Mouse (Mus musculus): ENCODE results near the gene E330009J07Rik. TPM values are rescaled to one million over a fixed set of nuclear protein-coding genes. Genes with fewer than 3 reads are reported as not detected.

E330009J07Rik gene
- total and polyA plus RNA-seq, 2 experiments, result 4.1 to 6.5 TPM

DNA sequence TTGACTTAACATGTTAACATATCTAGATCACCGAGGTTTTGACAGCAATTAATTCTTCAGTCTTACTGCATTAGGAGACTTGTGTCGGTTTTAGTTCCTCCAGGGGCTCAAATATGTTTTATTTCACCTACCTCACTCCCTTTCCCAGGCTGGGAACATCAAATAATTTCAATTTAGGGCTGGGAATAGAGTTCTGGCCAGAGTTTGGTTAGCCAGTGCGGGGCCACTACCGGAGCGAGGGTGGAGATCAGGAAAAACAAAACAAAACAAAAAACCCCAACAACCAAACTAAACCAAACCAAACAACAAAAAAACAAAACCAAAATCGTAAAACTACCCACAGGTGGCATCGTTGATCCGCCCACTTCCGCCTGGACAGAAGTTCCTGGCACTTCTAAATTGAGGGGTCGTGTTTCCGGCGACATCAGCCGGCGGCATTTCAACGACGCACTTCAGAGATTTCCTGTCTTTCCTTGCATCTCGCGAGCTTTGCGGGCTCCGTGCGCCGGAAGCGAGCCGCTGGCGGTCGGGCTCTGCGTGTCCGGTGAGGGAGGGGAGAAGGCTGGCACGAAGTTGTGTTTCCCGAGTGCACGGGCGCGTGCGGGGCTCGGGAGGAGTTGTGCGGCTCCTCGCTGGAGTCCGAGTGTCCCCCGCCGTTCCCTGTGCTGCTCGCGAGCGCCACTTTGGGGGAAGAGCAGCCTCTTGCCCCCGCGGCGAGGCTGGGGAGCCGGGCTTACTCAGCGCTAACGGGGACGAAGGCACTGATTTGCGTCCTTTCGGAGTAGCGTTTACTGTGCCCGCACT is 35.2 kb upstream of the E330009J07Rik start, which contains the start of gene Ssbp1:
Ssbp1 (plus strand) TSS at position 437 of the 804 bp plus-strand sequence.
- Histone ChIP-seq H3K4me1 (ENCODE audit: control insufficient read depth, insufficient read depth, low read length) (peaks cover 3% of the 10 kb centered on the region; the same call in 1 of the 2 replicates), H3K36me3 (ENCODE audit: control insufficient read depth, insufficient read depth, low read length) (peaks cover 24% of the 10 kb centered on the region), H3K27ac (replicated peaks; ENCODE audit: insufficient read depth, low read depth, low read length) (peak within 1 kb of the TSS; percentile 71), H3K4me3 (ENCODE audit: insufficient read depth, low read depth, low read length) (peak within 1 kb of the TSS; percentile 69), H3K27me3 (ENCODE audit: control insufficient read depth, insufficient read depth, low read length) (no peaks in the 10 kb centered on the region), H3K79me2 (ENCODE audit: control insufficient read depth, insufficient read depth, low read length) (peaks cover 2% of the 10 kb centered on the region; the same call in 1 of the 2 replicates), H3K9ac (ENCODE audit: low read depth, low read length) (peak within 1 kb of the TSS; percentile 75)
- DNase-seq (ENCODE audit: extremely low read depth, low read depth, low spot score), result peak; percentile 88
- TF ChIP-seq CTCF (IDR thresholded peaks at IDR 0.05; ENCODE audit: low read depth, low read length) (no peak), POLR2A (IDR thresholded peaks at IDR 0.05; ENCODE audit: extremely low read depth, insufficient read depth, low read length) (peak; percentile 92)
- WGBS, result 1% methylated on average over 54 of the region's 54 CpGs

DNA sequence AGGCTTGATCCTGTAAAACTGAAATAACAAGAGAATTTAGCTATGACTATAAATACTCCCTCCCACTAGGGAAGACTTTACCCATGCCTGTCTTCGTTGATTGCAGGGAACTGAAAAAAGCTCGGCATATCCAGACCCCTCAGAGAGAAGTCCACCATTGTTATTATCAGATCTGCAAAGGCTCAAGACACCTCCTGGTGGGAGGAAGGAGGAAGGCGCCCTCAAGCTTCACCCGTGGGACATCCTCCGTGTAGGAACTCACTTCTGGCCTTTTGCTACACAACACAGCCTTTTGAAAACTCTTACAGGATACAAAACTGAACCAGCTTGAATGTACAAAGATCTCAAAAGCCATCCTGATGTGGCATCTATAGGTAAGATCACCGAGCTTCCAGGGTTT is 29.8 kb upstream of the E330009J07Rik start:
- peak; percentile 35; the same call in 1 of the 2 replicates for TF ChIP-seq CTCF (IDR thresholded peaks at IDR 0.05; ENCODE audit: low read depth, low read length)
- no peak for TF ChIP-seq POLR2A (IDR thresholded peaks at IDR 0.05; ENCODE audit: extremely low read depth, insufficient read depth, low read length)
- no peak for DNase-seq (ENCODE audit: extremely low read depth, low read depth, low spot score)
- no peak overlapping the region for H3K9ac ChIP-seq (ENCODE audit: low read depth, low read length)
- H3K4me1 ChIP-seq (ENCODE audit: control insufficient read depth, insufficient read depth, low read length), result no peaks in the 10 kb centered on the region
- H3K36me3 ChIP-seq (ENCODE audit: control insufficient read depth, insufficient read depth, low read length), result no peaks in the 10 kb centered on the region
- H3K4me3 ChIP-seq (ENCODE audit: insufficient read depth, low read depth, low read length), result no peak overlapping the region
- no peaks in the 10 kb centered on the region for H3K79me2 ChIP-seq (ENCODE audit: control insufficient read depth, insufficient read depth, low read length)
- WGBS, result 60% methylated on average over 6 of the region's 6 CpGs
- H3K27me3 ChIP-seq (ENCODE audit: control insufficient read depth, insufficient read depth, low read length), result no peaks in the 10 kb centered on the region
- H3K27ac ChIP-seq (replicated peaks; ENCODE audit: insufficient read depth, low read depth, low read length), result no peak overlapping the region

DNA sequence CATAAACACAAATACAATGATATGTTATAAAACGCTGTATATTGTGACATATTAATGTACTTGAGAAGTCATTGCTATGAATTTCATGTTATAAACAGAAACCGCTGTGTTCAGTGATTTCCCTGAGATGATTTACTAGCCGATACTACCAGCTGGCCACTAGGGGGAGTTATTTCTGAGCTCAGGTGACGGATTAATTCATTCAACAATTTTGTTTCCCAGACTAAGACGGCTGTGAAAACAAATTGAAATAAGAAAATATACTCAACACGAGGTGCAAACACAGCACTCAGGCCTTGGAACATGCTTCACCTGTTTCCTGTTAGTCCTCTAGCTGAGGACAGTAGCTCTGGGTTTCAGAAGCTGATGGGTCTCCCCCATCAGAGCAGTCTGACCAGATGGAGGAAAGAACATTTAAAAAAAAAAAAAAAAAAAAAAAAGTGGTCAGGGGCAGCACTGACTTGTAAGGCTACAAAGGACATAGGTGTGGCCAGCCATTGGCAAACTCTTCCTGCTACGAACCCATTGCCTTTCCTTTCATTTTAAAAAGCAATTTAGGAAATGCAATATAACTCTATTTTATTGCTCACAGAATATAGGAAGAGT is 18.6 kb upstream of the E330009J07Rik start:
- no peaks in the 10 kb centered on the region for H3K27me3 ChIP-seq (ENCODE audit: control insufficient read depth, insufficient read depth, low read length)
- peak; percentile 14 for DNase-seq (ENCODE audit: extremely low read depth, low read depth, low spot score)
- H3K9ac ChIP-seq (ENCODE audit: low read depth, low read length), result no peak overlapping the region
- H3K79me2 ChIP-seq (ENCODE audit: control insufficient read depth, insufficient read depth, low read length), result no peaks in the 10 kb centered on the region
- TF ChIP-seq CTCF (IDR thresholded peaks at IDR 0.05; ENCODE audit: low read depth, low read length) (peak; percentile 23; the same call in 1 of the 2 replicates), POLR2A (IDR thresholded peaks at IDR 0.05; ENCODE audit: extremely low read depth, insufficient read depth, low read length) (no peak)
- 26% methylated on average over 7 of the region's 7 CpGs for WGBS
- H3K27ac ChIP-seq (replicated peaks; ENCODE audit: insufficient read depth, low read depth, low read length), result no peak overlapping the region
- no peaks in the 10 kb centered on the region for H3K4me1 ChIP-seq (ENCODE audit: control insufficient read depth, insufficient read depth, low read length)
- H3K36me3 ChIP-seq (ENCODE audit: control insufficient read depth, insufficient read depth, low read length), result no peaks in the 10 kb centered on the region
- no peak overlapping the region for H3K4me3 ChIP-seq (ENCODE audit: insufficient read depth, low read depth, low read length)

DNA sequence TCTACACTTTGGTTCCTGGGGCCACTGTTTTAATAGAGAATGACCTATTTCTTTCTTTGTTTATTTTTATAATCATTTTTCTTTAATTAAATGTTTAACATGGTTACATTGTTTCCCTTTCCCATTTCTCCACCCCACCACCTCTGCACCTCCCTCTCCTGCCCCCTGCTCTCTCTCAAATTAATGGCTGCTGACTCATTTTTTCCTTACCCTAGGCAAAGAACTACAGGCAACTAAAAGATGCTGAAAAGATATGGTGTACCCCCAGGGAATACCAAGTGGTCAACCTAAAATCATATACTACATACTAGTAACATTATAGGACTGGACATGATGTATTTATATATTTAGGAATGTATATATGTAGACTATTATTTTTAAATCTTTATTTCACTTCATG is 12.7 kb upstream of the E330009J07Rik start:
- Histone ChIP-seq H3K4me3 (ENCODE audit: insufficient read depth, low read depth, low read length) (no peak overlapping the region), H3K27me3 (ENCODE audit: control insufficient read depth, insufficient read depth, low read length) (no peaks in the 10 kb centered on the region), H3K36me3 (ENCODE audit: control insufficient read depth, insufficient read depth, low read length) (no peaks in the 10 kb centered on the region), H3K9ac (ENCODE audit: low read depth, low read length) (no peak overlapping the region), H3K4me1 (ENCODE audit: control insufficient read depth, insufficient read depth, low read length) (no peaks in the 10 kb centered on the region), H3K27ac (replicated peaks; ENCODE audit: insufficient read depth, low read depth, low read length) (no peak overlapping the region), H3K79me2 (ENCODE audit: control insufficient read depth, insufficient read depth, low read length) (no peaks in the 10 kb centered on the region)
- TF ChIP-seq CTCF (IDR thresholded peaks at IDR 0.05; ENCODE audit: low read depth, low read length) (no peak), POLR2A (IDR thresholded peaks at IDR 0.05; ENCODE audit: extremely low read depth, insufficient read depth, low read length) (no peak)
- no peak for DNase-seq (ENCODE audit: extremely low read depth, low read depth, low spot score)

DNA sequence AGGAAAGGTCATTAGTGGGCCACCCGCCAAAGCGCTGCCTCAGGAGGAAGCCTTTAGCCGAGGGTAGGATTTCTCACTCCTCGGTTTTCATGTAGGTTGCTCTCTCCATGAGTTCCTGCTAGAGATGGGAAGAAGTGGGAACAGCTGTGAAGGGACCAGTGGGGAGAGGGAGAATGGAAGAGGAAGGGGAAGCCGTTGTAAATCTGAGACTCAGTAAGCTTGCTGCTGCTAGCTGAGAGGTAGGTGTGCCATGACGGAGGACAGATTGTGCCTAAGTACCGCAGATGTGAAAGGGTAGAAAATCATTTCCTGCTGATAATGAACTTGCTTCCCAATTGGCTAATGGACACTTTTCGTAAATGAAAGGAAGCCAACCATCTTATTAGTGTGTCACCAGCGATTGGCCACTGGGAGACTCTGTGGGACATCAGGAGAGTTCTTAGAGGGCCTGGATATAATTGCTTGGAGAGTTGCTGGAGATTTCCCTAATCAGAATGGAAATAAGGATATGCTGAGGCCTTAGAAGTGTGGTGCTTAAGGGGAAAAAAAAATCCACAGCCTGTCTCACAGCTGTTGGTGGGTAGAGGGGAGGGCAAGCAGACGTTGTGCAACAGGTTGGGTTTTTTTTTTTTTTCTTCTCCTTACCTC is 7.5 kb upstream of the E330009J07Rik start:
- no peak for TF ChIP-seq CTCF (IDR thresholded peaks at IDR 0.05; ENCODE audit: low read depth, low read length)
- no peak for TF ChIP-seq POLR2A (IDR thresholded peaks at IDR 0.05; ENCODE audit: extremely low read depth, insufficient read depth, low read length)
- Histone ChIP-seq H3K4me3 (ENCODE audit: insufficient read depth, low read depth, low read length) (no peak overlapping the region), H3K36me3 (ENCODE audit: control insufficient read depth, insufficient read depth, low read length) (no peaks in the 10 kb centered on the region), H3K9ac (ENCODE audit: low read depth, low read length) (no peak overlapping the region), H3K27me3 (ENCODE audit: control insufficient read depth, insufficient read depth, low read length) (0 out of 2 replicates have a peak, but pooled peaks cover 5% of the 10 kb centered on the region), H3K27ac (replicated peaks; ENCODE audit: insufficient read depth, low read depth, low read length) (no peak overlapping the region), H3K4me1 (ENCODE audit: control insufficient read depth, insufficient read depth, low read length) (no peaks in the 10 kb centered on the region), H3K79me2 (ENCODE audit: control insufficient read depth, insufficient read depth, low read length) (no peaks in the 10 kb centered on the region)
- DNase-seq (ENCODE audit: extremely low read depth, low read depth, low spot score), result no peak
- 37% methylated on average over 10 of the region's 10 CpGs for WGBS

All from liver, adult 2 months (tissue).